Mouse (Mus musculus) liver, embryonic 14.5 days (tissue): Measurements from ENCODE around the gene Gm136. TPM values are rescaled to one million over a fixed set of nuclear protein-coding genes. Genes with fewer than 3 reads are reported as not detected.
A peak's percentile ranks its signal among the peaks of the same experiment; 100 is the strongest.

Source experiments
- ATAC-seq: fragments of 200-750 bp; cut with Nextera tagmentation; 2 replicates; pipeline ENCODE4 v1.8.0; 2017; ENCODE audit warnings: moderate number of reproducible peaks, mild to moderate bottlenecking, moderate library complexity; ENCODE audit not compliant: insufficient read depth
- DNase-seq, 3 experiments: peaks; one replicate each; pipeline ENCODE4 v3.0.0-alpha.2; 2012 to 2013; ENCODE audit warnings: low read depth in 3 of 3, low spot score in 3 of 3
- H3K27ac ChIP-seq: fragments of 300-500 bp; sonication (generic); 2 replicates; pipeline ENCODE4 v1.5.1; 2014; ENCODE audit warnings: moderate library complexity, mild to moderate bottlenecking, control low read depth, inconsistent platforms
- H3K27me3 ChIP-seq: fragments of 300-500 bp; sonication (generic); 2 replicates; pipeline ENCODE4 v1.6.1; 2014; ENCODE audit warnings: mild to moderate bottlenecking, low read length, moderate library complexity; ENCODE audit not compliant: control insufficient read depth, insufficient read depth
- H3K36me3 ChIP-seq: fragments of 300-500 bp; sonication (generic); replicated peaks from 2 replicates; pipeline ENCODE4 v1.6.1; 2014; ENCODE audit warnings: low read depth; ENCODE audit not compliant: control insufficient read depth, insufficient read depth
- H3K4me1 ChIP-seq, 2 experiments: fragments of 200-500 bp in 1 of 2; fragments of 300-500 bp in 1 of 2; sonication (generic) in 1 of 2; replicated peaks; 2 replicates each; pipeline ENCODE4 v1.6.1; 2012 to 2014; ENCODE audit warnings: antibody characterized with exemption in 1 of 2, inconsistent platforms in 1 of 2, low read length in 1 of 2; ENCODE audit not compliant: control insufficient read depth in 2 of 2, insufficient read depth in 2 of 2
- H3K4me2 ChIP-seq: fragments of 300-500 bp; sonication (generic); 2 replicates; pipeline ENCODE4 v1.6.1; 2014; ENCODE audit warnings: low read depth, mild to moderate bottlenecking, control low read depth, moderate library complexity
- H3K4me3 ChIP-seq, 2 experiments: fragments of 200-500 bp in 1 of 2; fragments of 300-500 bp in 1 of 2; sonication (generic) in 1 of 2; 2 replicates each; pipeline ENCODE4 v1.5.1; 2012 to 2014; ENCODE audit warnings: low read depth in 2 of 2, low read length in 2 of 2, mild to moderate bottlenecking in 2 of 2, control low read depth in 1 of 2, inconsistent platforms in 1 of 2, moderate library complexity in 1 of 2; ENCODE audit not compliant: insufficient read depth in 1 of 2
- H3K9ac ChIP-seq: fragments of 300-500 bp; sonication (generic); replicated peaks from 2 replicates; pipeline ENCODE4 v1.6.1; 2014; ENCODE audit warnings: mild to moderate bottlenecking, control low read depth, moderate library complexity
- H3K9me3 ChIP-seq: fragments of 300-500 bp; sonication (generic); 2 replicates; pipeline ENCODE4 v1.6.1; 2016; ENCODE audit warnings: low read length, mixed read lengths; ENCODE audit not compliant: control insufficient read depth
- CTCF ChIP-seq: IDR thresholded peaks from 2 replicates; pipeline ENCODE4 v1.5.1; 2016; ENCODE audit warnings: antibody characterized with exemption, low read depth, control low read depth
- EP300 ChIP-seq: IDR thresholded peaks from 2 replicates; pipeline ENCODE4 v1.6.1; 2016; ENCODE audit warnings: antibody characterized with exemption, low read depth
- WGBS: fragments of 180-500 bp; shearing (Covaris S2); extraction: QIAGEN DNeasy Blood & Tissue Kit; methylation state at CpG from one replicate; pipeline ENCODE4 v1.1.7; 2014; ENCODE audit not compliant: insufficient replicate concordance; 5-methylcytosine and 5-hydroxymethylcytosine counted together
- polyA plus RNA-seq, 2 experiments: library from polyadenylated mRNA; depleted of rRNA in 1 of 2; stranded (reverse) in 1 of 2; unstranded in 1 of 2; fragments of >200 nt; fragmentation: Nextera tagmentation in 1 of 2; extraction: Ambion mirVana in 1 of 2; gene quantifications; 2 replicates each; pipeline versions ENCODE4 v1.2.1 to v1.2.3; 2012 to 2014

The Gm136 gene
- polyA plus RNA-seq, 2 experiments: not detected

GRCm38 (mm10) chr4:34786476-34786875 is 30.4 kb upstream of the Gm136 start:
- H3K9ac ChIP-seq: no peak overlapping the region
- no peak overlapping the region for H3K4me2 ChIP-seq
- no peak overlapping the region for H3K4me3 ChIP-seq
- 64% methylated on average over 3 of the region's 3 CpGs for WGBS
- ATAC-seq (no peak), DNase-seq (no peak)
- no peaks in the 10 kb centered on the region for H3K36me3 ChIP-seq
- no peak overlapping the region for H3K27ac ChIP-seq
- H3K27me3 ChIP-seq: no peaks in the 10 kb centered on the region
- no peaks in the 10 kb centered on the region for H3K4me1 ChIP-seq
- TF ChIP-seq EP300: no peak
- TF ChIP-seq CTCF: no peak
- H3K9me3 ChIP-seq: no peaks in the 10 kb centered on the region

- ATAC-seq: no peak
Observed at GRCm38 (mm10) chr4:34785646-34786045, 29.6 kb upstream of the Gm136 start.

GRCm38 (mm10) chr4:34784865-34785264 is 28.8 kb upstream of the Gm136 start:
- no peak overlapping the region for H3K27ac ChIP-seq
- WGBS: 51% methylated on average over 5 of the region's 5 CpGs

More at GRCm38 (mm10) chr4:34785646-34786045, 29.6 kb upstream of the Gm136 start:
- H3K4me3 ChIP-seq: no peak overlapping the region
- DNase-seq: no peak
- H3K4me1 ChIP-seq: no peaks in the 10 kb centered on the region
- no peak overlapping the region for H3K27ac ChIP-seq
- H3K27me3 ChIP-seq: no peaks in the 10 kb centered on the region
- no peak overlapping the region for H3K9ac ChIP-seq
- H3K4me2 ChIP-seq: no peak overlapping the region
- no peaks in the 10 kb centered on the region for H3K9me3 ChIP-seq
- H3K36me3 ChIP-seq: no peaks in the 10 kb centered on the region
- 54% methylated on average over 2 of the region's 2 CpGs for WGBS
- TF ChIP-seq CTCF (no peak), EP300 (no peak)

DNA sequence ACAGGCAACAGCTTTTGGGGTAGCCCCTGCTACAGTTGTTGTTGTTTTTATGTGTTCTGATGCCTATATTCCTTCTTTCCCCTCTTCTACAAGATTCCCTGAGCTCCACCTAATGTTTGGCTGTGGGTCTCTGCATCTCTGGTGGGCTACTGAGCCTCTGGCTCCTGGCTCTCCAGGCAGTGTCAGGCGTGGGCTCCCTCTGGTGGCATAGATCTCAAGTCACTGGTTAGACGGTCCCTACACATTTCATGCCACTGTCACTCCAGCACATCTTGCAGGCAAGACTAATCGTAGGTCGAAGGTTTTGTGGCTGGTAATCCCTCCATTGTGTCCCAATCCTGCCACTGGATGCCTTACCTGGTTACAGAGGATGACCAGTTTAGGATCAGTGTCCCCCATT is 26.7 kb upstream of the Gm136 start:
- H3K27ac ChIP-seq: no peak overlapping the region
- no peak overlapping the region for H3K4me2 ChIP-seq
- DNase-seq (no peak), ATAC-seq (no peak)
- no peak for TF ChIP-seq EP300
- TF ChIP-seq CTCF: peak; percentile 47
- H3K9ac ChIP-seq: no peak overlapping the region
- H3K4me3 ChIP-seq: no peak overlapping the region
- no peaks in the 10 kb centered on the region for H3K36me3 ChIP-seq
- no peaks in the 10 kb centered on the region for H3K4me1 ChIP-seq
- WGBS: 26% methylated on average over 4 of the region's 4 CpGs
- no peaks in the 10 kb centered on the region for H3K9me3 ChIP-seq
- no peaks in the 10 kb centered on the region for H3K27me3 ChIP-seq

More at GRCm38 (mm10) chr4:34784865-34785264, 28.8 kb upstream of the Gm136 start:
- TF ChIP-seq CTCF (peak; percentile 39; the same call in 1 of the 2 replicates), EP300 (no peak)
- no peaks in the 10 kb centered on the region for H3K27me3 ChIP-seq
- no peak for DNase-seq
- no peaks in the 10 kb centered on the region for H3K9me3 ChIP-seq
- no peak overlapping the region for H3K4me3 ChIP-seq
- no peaks in the 10 kb centered on the region for H3K4me1 ChIP-seq
- H3K9ac ChIP-seq: no peak overlapping the region
- no peak for ATAC-seq
- no peak overlapping the region for H3K4me2 ChIP-seq
- H3K36me3 ChIP-seq: no peaks in the 10 kb centered on the region

GRCm38 (mm10) chr4:34777677-34778527 is 21.8 kb upstream of the Gm136 start, which contains the start of gene Smim8:
TSS of gene Smim8 (minus strand) at chr4:34778423.
- peak within 1 kb of the TSS; percentile 75 for H3K4me2 ChIP-seq
- no peaks in the 10 kb centered on the region for H3K27me3 ChIP-seq
- no peaks in the 10 kb centered on the region for H3K9me3 ChIP-seq
- peak within 1 kb of the TSS; percentile 87 to 99 for H3K4me3 ChIP-seq
- ATAC-seq (peak; percentile 94), DNase-seq (peak; percentile 80 to 84 (median 82))
- WGBS: 3% methylated on average over 40 of the region's 40 CpGs
- peak within 1 kb of the TSS; percentile 29 for H3K27ac ChIP-seq
- peak within 1 kb of the TSS; percentile 81 for H3K9ac ChIP-seq
- TF ChIP-seq EP300 (peak; percentile 24; the same call in 1 of the 2 replicates), CTCF (peak; percentile 98)
- peaks cover 7 to 9% of the 10 kb centered on the region in 2 experiments; a peak in 3 of 4 replicates for H3K4me1 ChIP-seq
- H3K36me3 ChIP-seq: no peaks in the 10 kb centered on the region
